Mouse (Mus musculus) heart, adult 2 months (tissue): Measurements from ENCODE around the gene Atg2b. TPM values are rescaled to one million over a fixed set of nuclear protein-coding genes. Genes with fewer than 3 reads are reported as not detected.

Source experiments
- DNase-seq, 2 experiments: peaks; one replicate each; pipeline ENCODE4 v3.0.0; 2021
- H3K27ac ChIP-seq: fragments of 200-600 bp; 2 replicates; pipeline ENCODE4 v1.8.1; 2022
- H3K27me3 ChIP-seq: fragments of 200-500 bp; 2 replicates; pipeline ENCODE4 v1.6.1; 2012; ENCODE audit warnings: mild to moderate bottlenecking, low read length, inconsistent platforms, mixed read lengths; ENCODE audit not compliant: control insufficient read depth, insufficient read depth
- H3K36me3 ChIP-seq: fragments of 200-500 bp; 2 replicates; pipeline ENCODE4 v1.6.1; 2012; ENCODE audit warnings: low read length, inconsistent platforms; ENCODE audit not compliant: control insufficient read depth, insufficient read depth
- H3K4me1 ChIP-seq: fragments of 200-500 bp; 2 replicates; pipeline ENCODE4 v1.6.1; 2011; ENCODE audit warnings: low read length; ENCODE audit not compliant: control insufficient read depth, insufficient read depth
- H3K4me3 ChIP-seq: fragments of 200-600 bp; 2 replicates; pipeline ENCODE4 v1.8.1; 2022
- H3K79me2 ChIP-seq: fragments of 200-500 bp; replicated peaks from 2 replicates; pipeline ENCODE4 v1.6.1; 2012; ENCODE audit warnings: mild to moderate bottlenecking, inconsistent platforms, low read length, moderate library complexity, mixed read lengths; ENCODE audit not compliant: control insufficient read depth, insufficient read depth
- H3K9ac ChIP-seq: fragments of 200-500 bp; 2 replicates; pipeline ENCODE4 v1.6.1; 2012; ENCODE audit warnings: low read depth, mild to moderate bottlenecking, control low read depth, inconsistent platforms, low read length, mixed read lengths
- CTCF ChIP-seq: fragments of 200-600 bp; IDR thresholded peaks from 2 replicates; pipeline ENCODE4 v1.8.1; 2022; ENCODE audit warnings: antibody characterized with exemption, mild to moderate bottlenecking, moderate library complexity
- EP300 ChIP-seq: fragments of 200-500 bp; IDR thresholded peaks from 2 replicates; pipeline ENCODE4 v1.6.1; 2011; ENCODE audit warnings: low read depth, low read length, control low read depth; ENCODE audit not compliant: insufficient read depth
- POLR2A ChIP-seq: fragments of 200-500 bp; IDR thresholded peaks from 2 replicates; pipeline ENCODE4 v1.6.1; 2011; ENCODE audit warnings: mild to moderate bottlenecking, low read depth, low read length, control low read depth; ENCODE audit not compliant: insufficient read depth
- WGBS: fragments of 180-500 bp; shearing (Covaris S2); methylation state at CpG from one replicate; pipeline ENCODE4 v1.1.7; 2018; 5-methylcytosine and 5-hydroxymethylcytosine counted together
- intact Hi-C: fragments of 180-260 bp; cut with DNase I; formaldehyde crosslinking; loops from one replicate; pipeline ENCODE4 v1.15.1; 2025
- polyA plus RNA-seq: library from polyadenylated mRNA; depleted of rRNA; stranded (reverse); fragments of >200 nt; gene quantifications from 2 replicates; pipeline ENCODE4 v1.2.3, GENCODE M21; 2012
- total RNA-seq, 2 experiments: library from RNA; stranded (reverse); gene quantifications; 2 replicates each; pipeline ENCODE4 v1.2.3; 2021

Gene Atg2b
- total and polyA plus RNA-seq, 3 experiments, result 9.2 to 19.0 (median 18.3) TPM

DNA sequence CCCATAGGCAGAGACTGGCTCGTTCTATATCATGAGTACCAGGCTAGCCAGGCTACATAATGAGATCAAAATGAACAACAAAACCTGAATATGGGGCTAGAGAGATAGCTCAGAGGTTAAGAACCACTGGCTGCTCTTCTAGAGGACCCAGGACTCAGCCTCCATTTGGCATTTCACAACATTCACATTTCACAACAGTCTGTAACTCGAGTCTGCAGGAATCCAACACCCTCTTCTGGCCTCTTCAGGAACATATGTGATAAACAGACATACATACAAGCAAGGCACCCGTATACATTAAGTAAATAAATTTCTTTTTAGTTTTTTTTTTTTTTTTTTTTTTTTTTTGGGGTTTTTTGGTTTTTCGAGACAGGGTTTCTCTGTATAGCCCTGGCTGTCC is 3.5 kb upstream of the Atg2b start:
- Histone ChIP-seq H3K27me3 (no peaks in the 10 kb centered on the region), H3K79me2 (peaks cover 4% of the 10 kb centered on the region; the same call in 1 of the 2 replicates), H3K9ac (no peak overlapping the region), H3K4me1 (peaks cover 1% of the 10 kb centered on the region), H3K27ac (no peak overlapping the region), H3K36me3 (peaks cover 2% of the 10 kb centered on the region), H3K4me3 (no peak overlapping the region)
- no peak for TF ChIP-seq CTCF
- TF ChIP-seq EP300, result no peak
- TF ChIP-seq POLR2A, result no peak
- intact Hi-C loops, result no loop called here
- DNase-seq, result no peak
- WGBS, result 86% methylated on average over 3 of the region's 4 CpGs

- Histone ChIP-seq H3K79me2 (peaks cover 7% of the 10 kb centered on the region; the same call in 1 of the 2 replicates), H3K4me1 (peaks cover 3% of the 10 kb centered on the region), H3K36me3 (peaks cover 5% of the 10 kb centered on the region), H3K4me3 (no peak overlapping the region), H3K9ac (no peak overlapping the region), H3K27ac (no peak overlapping the region), H3K27me3 (no peaks in the 10 kb centered on the region)
- 80% methylated on average over 4 of the region's 4 CpGs for WGBS
- intact Hi-C loops, result no loop called here
- no peak for DNase-seq
- TF ChIP-seq EP300 (no peak), CTCF (no peak), POLR2A (no peak)
These were observed 2.4 kb upstream of the Atg2b start for GRCm38 (mm10) chr12:105687416-105687815.

DNA sequence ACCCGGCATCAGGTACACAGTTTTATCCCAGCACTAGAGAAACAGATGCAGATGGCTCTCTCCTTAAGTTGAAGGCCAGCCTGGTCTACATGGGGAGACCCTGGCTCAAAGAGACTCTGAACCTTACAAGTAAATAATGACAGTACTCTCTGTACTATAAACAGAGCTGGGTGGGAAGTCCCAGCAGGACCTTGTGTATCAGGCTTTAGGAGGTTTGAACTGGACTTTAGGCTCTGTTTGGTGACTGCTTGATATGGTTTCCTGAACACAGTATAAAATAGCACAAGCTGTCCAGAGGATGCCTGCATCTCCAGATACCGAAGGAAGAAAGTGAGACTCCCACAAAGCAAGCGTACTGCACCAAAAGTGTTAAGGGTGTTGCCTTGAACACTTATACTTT is 1.8 kb upstream of the Atg2b start:
- Histone ChIP-seq H3K36me3 (peaks cover 5% of the 10 kb centered on the region), H3K27me3 (no peaks in the 10 kb centered on the region), H3K9ac (no peak overlapping the region), H3K27ac (no peak overlapping the region), H3K4me1 (peaks cover 3% of the 10 kb centered on the region), H3K4me3 (no peak overlapping the region), H3K79me2 (peaks cover 7% of the 10 kb centered on the region; the same call in 1 of the 2 replicates)
- intact Hi-C loops, result no loop called here
- DNase-seq, result no peak
- WGBS, result 83% methylated on average over 3 of the region's 3 CpGs
- TF ChIP-seq EP300, result no peak
- TF ChIP-seq CTCF, result no peak
- no peak for TF ChIP-seq POLR2A

- 1% methylated on average over 41 of the region's 41 CpGs for WGBS
- intact Hi-C loops, result loop anchor here (2.0 kb wide), 1 partner anchor 101 kb away; the partner anchor contains the start of gene Papola
- Histone ChIP-seq H3K79me2 (peaks cover 4% of the 10 kb centered on the region), H3K4me1 (peaks cover 3% of the 10 kb centered on the region), H3K27ac (peak within 1 kb of the TSS; percentile 95), H3K36me3 (peaks cover 5% of the 10 kb centered on the region), H3K27me3 (no peaks in the 10 kb centered on the region), H3K4me3 (peak within 1 kb of the TSS; percentile 91), H3K9ac (peak within 1 kb of the TSS; percentile 96)
- DNase-seq, result peak; percentile 57 to 64
- TF ChIP-seq CTCF (no peak), POLR2A (no peak), EP300 (no peak)
These were observed 794 bp downstream of the Atg2b start, which contains the start of gene Gskip for GRCm38 (mm10) chr12:105683933-105684901. TSS of gene Gskip (plus strand) at chr12:105684829.

DNA sequence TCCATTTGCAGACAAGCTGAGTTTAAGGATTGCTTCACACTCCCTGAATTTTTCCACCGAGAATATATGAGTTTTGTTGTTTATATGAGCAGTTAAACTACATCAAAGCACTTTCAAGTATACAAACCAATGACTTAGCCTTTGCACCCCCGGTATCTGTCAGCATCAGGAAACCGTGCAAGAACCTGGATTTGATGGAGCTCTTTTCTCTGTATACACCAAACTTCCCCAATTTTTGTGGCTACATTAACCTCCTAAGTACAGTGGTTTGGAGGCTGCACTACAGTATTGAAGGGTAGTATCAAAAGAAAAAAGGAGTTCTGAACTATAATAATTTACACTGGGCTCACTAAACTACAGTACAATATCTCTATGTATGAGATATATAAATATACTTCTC is 6.2 kb downstream of the Atg2b start:
- no peak overlapping the region for H3K4me3 ChIP-seq
- no peak overlapping the region for H3K9ac ChIP-seq
- peaks cover 3% of the 10 kb centered on the region; the same call in 1 of the 2 replicates for H3K4me1 ChIP-seq
- TF ChIP-seq CTCF (no peak), POLR2A (no peak)
- H3K27ac ChIP-seq, result no peak overlapping the region
- WGBS, result 92% methylated on average over 3 of the region's 3 CpGs
- intact Hi-C loops, result no loop called here
- H3K36me3 ChIP-seq, result peaks cover 5% of the 10 kb centered on the region
- peaks cover 3% of the 10 kb centered on the region for H3K79me2 ChIP-seq
- no peak for DNase-seq
- H3K27me3 ChIP-seq, result no peaks in the 10 kb centered on the region

DNA sequence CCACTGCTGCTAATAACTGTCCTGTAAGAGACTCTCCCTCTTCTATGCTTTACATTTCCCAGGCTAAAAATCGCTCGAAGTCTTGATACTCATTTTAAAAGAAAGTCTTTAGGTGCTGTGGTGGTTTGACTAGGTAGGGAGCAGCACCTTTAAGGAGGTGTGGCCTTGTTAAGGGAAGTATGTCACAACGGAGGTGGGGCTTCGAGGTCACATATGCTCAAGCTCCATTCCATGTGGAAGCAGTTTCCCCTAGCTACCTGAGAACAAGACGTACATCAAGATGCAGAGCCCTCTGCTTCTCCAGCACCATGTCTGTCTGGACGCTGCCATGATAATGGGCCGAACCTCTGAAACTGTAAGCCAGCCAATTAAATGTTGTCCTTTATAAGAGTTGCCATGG is 6.8 kb downstream of the Atg2b start:
- TF ChIP-seq EP300 (no peak), POLR2A (no peak), CTCF (no peak)
- Histone ChIP-seq H3K4me1 (0 out of 2 replicates have a peak, but pooled peaks cover 1% of the 10 kb centered on the region), H3K27ac (no peak overlapping the region), H3K36me3 (peaks cover 1% of the 10 kb centered on the region; the same call in 1 of the 2 replicates), H3K27me3 (no peaks in the 10 kb centered on the region), H3K79me2 (peaks cover 2% of the 10 kb centered on the region), H3K9ac (no peak overlapping the region), H3K4me3 (no peak overlapping the region)
- intact Hi-C loops, result no loop called here
- WGBS, result 92% methylated on average over 7 of the region's 7 CpGs
- DNase-seq, result no peak
